Mouse (Mus musculus): ENCODE results near the gene Rgp1. TPM values are rescaled to one million over a fixed set of nuclear protein-coding genes. Genes with fewer than 3 reads are reported as not detected.

Rgp1 gene
- polyA plus RNA-seq, 1 experiment = 37.6 TPM

- Histone ChIP-seq H3K4me1 (ENCODE audit: control insufficient read depth, insufficient read depth, low read length) (peaks cover 13% of the 10 kb centered on the region), H3K27me3 (ENCODE audit: control insufficient read depth, insufficient read depth, low read length) (no peaks in the 10 kb centered on the region), H3K36me3 (ENCODE audit: control insufficient read depth, insufficient read depth, low read length) (peaks cover 2% of the 10 kb centered on the region), H3K27ac (ENCODE audit: control insufficient read depth, insufficient read depth, low read depth, low read length) (peak overlapping the region; percentile 41; the same call in 1 of the 2 replicates), H3K4me3 (ENCODE audit: control insufficient read depth, low read depth, low read length) (no peak overlapping the region)
- TF ChIP-seq POLR2A (IDR thresholded peaks at IDR 0.05; ENCODE audit: control insufficient read depth, low read depth, low read length) (no peak), CTCF (IDR thresholded peaks at IDR 0.05; ENCODE audit: control insufficient read depth, insufficient read depth, insufficient replicate concordance, low read depth, low read length) (no peak)
These were observed 20.4 kb upstream of the Rgp1 start for GRCm38 (mm10) chr4:43558028-43558630.

- Histone ChIP-seq H3K36me3 (ENCODE audit: control insufficient read depth, insufficient read depth, low read length) (peaks cover 2% of the 10 kb centered on the region), H3K27ac (ENCODE audit: control insufficient read depth, insufficient read depth, low read depth, low read length) (peak overlapping the region; percentile 81), H3K4me1 (ENCODE audit: control insufficient read depth, insufficient read depth, low read length) (peaks cover 13% of the 10 kb centered on the region), H3K27me3 (ENCODE audit: control insufficient read depth, insufficient read depth, low read length) (no peaks in the 10 kb centered on the region), H3K4me3 (ENCODE audit: control insufficient read depth, low read depth, low read length) (no peak overlapping the region)
- TF ChIP-seq CTCF (IDR thresholded peaks at IDR 0.05; ENCODE audit: control insufficient read depth, insufficient read depth, insufficient replicate concordance, low read depth, low read length) = no peak
- TF ChIP-seq POLR2A (IDR thresholded peaks at IDR 0.05; ENCODE audit: control insufficient read depth, low read depth, low read length) = peak; percentile 46; the same call in 1 of the 2 replicates
These were observed 19.7 kb upstream of the Rgp1 start for GRCm38 (mm10) chr4:43558631-43559356.

- Histone ChIP-seq H3K36me3 (ENCODE audit: control insufficient read depth, insufficient read depth, low read length) (peaks cover 2% of the 10 kb centered on the region), H3K4me1 (ENCODE audit: control insufficient read depth, insufficient read depth, low read length) (peaks cover 13% of the 10 kb centered on the region), H3K4me3 (ENCODE audit: control insufficient read depth, low read depth, low read length) (no peak overlapping the region)
These were observed 18.8 kb upstream of the Rgp1 start for GRCm38 (mm10) chr4:43559519-43560242.

GRCm38 (mm10) chr4:43560243-43560611, 18.3 kb upstream of the Rgp1 start:
- peaks cover 13% of the 10 kb centered on the region for H3K4me1 ChIP-seq (ENCODE audit: control insufficient read depth, insufficient read depth, low read length)

More at GRCm38 (mm10) chr4:43559519-43560242, 18.8 kb upstream of the Rgp1 start:
- Histone ChIP-seq H3K27me3 (ENCODE audit: control insufficient read depth, insufficient read depth, low read length) (no peaks in the 10 kb centered on the region), H3K27ac (ENCODE audit: control insufficient read depth, insufficient read depth, low read depth, low read length) (peak overlapping the region; percentile 35; the same call in 1 of the 2 replicates)
- TF ChIP-seq POLR2A (IDR thresholded peaks at IDR 0.05; ENCODE audit: control insufficient read depth, low read depth, low read length) (no peak), CTCF (IDR thresholded peaks at IDR 0.05; ENCODE audit: control insufficient read depth, insufficient read depth, insufficient replicate concordance, low read depth, low read length) (no peak)

GRCm38 (mm10) chr4:43560976-43561375, 17.5 kb upstream of the Rgp1 start:
- Histone ChIP-seq H3K27me3 (ENCODE audit: control insufficient read depth, insufficient read depth, low read length) (no peaks in the 10 kb centered on the region), H3K27ac (ENCODE audit: control insufficient read depth, insufficient read depth, low read depth, low read length) (no peak overlapping the region), H3K4me1 (ENCODE audit: control insufficient read depth, insufficient read depth, low read length) (peaks cover 13% of the 10 kb centered on the region), H3K4me3 (ENCODE audit: control insufficient read depth, low read depth, low read length) (peak overlapping the region; percentile 1), H3K36me3 (ENCODE audit: control insufficient read depth, insufficient read depth, low read length) (no peaks in the 10 kb centered on the region; the same call in none of the 2 replicates)
- TF ChIP-seq CTCF (IDR thresholded peaks at IDR 0.05; ENCODE audit: control insufficient read depth, insufficient read depth, insufficient replicate concordance, low read depth, low read length) (no peak), POLR2A (IDR thresholded peaks at IDR 0.05; ENCODE audit: control insufficient read depth, low read depth, low read length) (no peak)

More at GRCm38 (mm10) chr4:43560243-43560611, 18.3 kb upstream of the Rgp1 start:
- TF ChIP-seq CTCF (IDR thresholded peaks at IDR 0.05; ENCODE audit: control insufficient read depth, insufficient read depth, insufficient replicate concordance, low read depth, low read length) (no peak), POLR2A (IDR thresholded peaks at IDR 0.05; ENCODE audit: control insufficient read depth, low read depth, low read length) (no peak)
- H3K36me3 ChIP-seq (ENCODE audit: control insufficient read depth, insufficient read depth, low read length) = peaks cover 2% of the 10 kb centered on the region
- peak overlapping the region; percentile 35; the same call in 1 of the 2 replicates for H3K27ac ChIP-seq (ENCODE audit: control insufficient read depth, insufficient read depth, low read depth, low read length)
- no peaks in the 10 kb centered on the region for H3K27me3 ChIP-seq (ENCODE audit: control insufficient read depth, insufficient read depth, low read length)
- no peak overlapping the region for H3K4me3 ChIP-seq (ENCODE audit: control insufficient read depth, low read depth, low read length)

GRCm38 (mm10) chr4:43561436-43561996, 17.0 kb upstream of the Rgp1 start:
- H3K4me1 ChIP-seq (ENCODE audit: control insufficient read depth, insufficient read depth, low read length) = peaks cover 13% of the 10 kb centered on the region
- TF ChIP-seq POLR2A (IDR thresholded peaks at IDR 0.05; ENCODE audit: control insufficient read depth, low read depth, low read length) = no peak
- TF ChIP-seq CTCF (IDR thresholded peaks at IDR 0.05; ENCODE audit: control insufficient read depth, insufficient read depth, insufficient replicate concordance, low read depth, low read length) = no peak

More at GRCm38 (mm10) chr4:43561436-43561996, 17.0 kb upstream of the Rgp1 start:
- peak overlapping the region; percentile 85 for H3K4me3 ChIP-seq (ENCODE audit: control insufficient read depth, low read depth, low read length)
- no peaks in the 10 kb centered on the region for H3K27me3 ChIP-seq (ENCODE audit: control insufficient read depth, insufficient read depth, low read length)
- peak overlapping the region; percentile 84 for H3K27ac ChIP-seq (ENCODE audit: control insufficient read depth, insufficient read depth, low read depth, low read length)
- H3K36me3 ChIP-seq (ENCODE audit: control insufficient read depth, insufficient read depth, low read length) = no peaks in the 10 kb centered on the region; the same call in 1 of the 2 replicates

Data from testis, adult 2 months (tissue).